Mouse (Mus musculus) heart, embryonic 13.5 days (tissue): ENCODE results near the gene Tmem258. TPM values are rescaled to one million over a fixed set of nuclear protein-coding genes. Genes with fewer than 3 reads are reported as not detected.
A peak's percentile ranks its signal among the peaks of the same experiment; 100 is the strongest.

Source experiments
- ATAC-seq: fragments of 200-750 bp; cut with Nextera tagmentation; 2 replicates; pipeline ENCODE4 v1.8.0; 2017; ENCODE audit warnings: moderate TSS enrichment; ENCODE audit not compliant: insufficient number of reproducible peaks, low FRiP score, low TSS enrichment; ENCODE audit errors: extremely low read depth
- H3K27ac ChIP-seq: fragments of 300-500 bp; sonication (generic); replicated peaks from 2 replicates; pipeline ENCODE4 v1.5.1; 2015; ENCODE audit warnings: moderate library complexity, mild to moderate bottlenecking, inconsistent platforms
- H3K27me3 ChIP-seq: fragments of 300-500 bp; sonication (generic); replicated peaks from 2 replicates; pipeline ENCODE4 v1.6.1; 2015; ENCODE audit warnings: mild to moderate bottlenecking, inconsistent platforms
- H3K36me3 ChIP-seq: fragments of 300-500 bp; sonication (generic); 2 replicates; pipeline ENCODE4 v1.6.1; 2015; ENCODE audit warnings: mild to moderate bottlenecking, inconsistent platforms
- H3K4me1 ChIP-seq: fragments of 300-500 bp; sonication (generic); 2 replicates; pipeline ENCODE4 v1.6.1; 2015; ENCODE audit warnings: inconsistent platforms
- H3K4me2 ChIP-seq: fragments of 300-500 bp; sonication (generic); 2 replicates; pipeline ENCODE4 v1.6.1; 2015; ENCODE audit warnings: inconsistent platforms, mild to moderate bottlenecking, moderate library complexity
- H3K4me3 ChIP-seq: fragments of 300-500 bp; sonication (generic); 2 replicates; pipeline ENCODE4 v1.5.1; 2015; ENCODE audit warnings: moderate library complexity, mild to moderate bottlenecking, inconsistent platforms
- H3K9ac ChIP-seq: fragments of 300-500 bp; sonication (generic); 2 replicates; pipeline ENCODE4 v1.6.1; 2015; ENCODE audit warnings: inconsistent platforms, mild to moderate bottlenecking, moderate library complexity
- H3K9me3 ChIP-seq: fragments of 300-500 bp; sonication (generic); 2 replicates; pipeline ENCODE4 v1.6.1; 2016; ENCODE audit warnings: inconsistent platforms
- WGBS: fragments of 180-500 bp; shearing (Covaris S2); methylation state at CpG from one replicate; pipeline ENCODE4 v1.1.7; 2015; ENCODE audit warnings: mixed read lengths; 5-methylcytosine and 5-hydroxymethylcytosine counted together
- polyA plus RNA-seq: library from polyadenylated mRNA; unstranded; fragments of >200 nt; fragmentation: Nextera tagmentation; extraction: Ambion mirVana; gene quantifications from 2 replicates; pipeline ENCODE4 v1.2.1, GENCODE M21; 2015

The Tmem258 gene
- polyA plus RNA-seq, 1 experiment from 2014 or later, result 399 TPM

DNA sequence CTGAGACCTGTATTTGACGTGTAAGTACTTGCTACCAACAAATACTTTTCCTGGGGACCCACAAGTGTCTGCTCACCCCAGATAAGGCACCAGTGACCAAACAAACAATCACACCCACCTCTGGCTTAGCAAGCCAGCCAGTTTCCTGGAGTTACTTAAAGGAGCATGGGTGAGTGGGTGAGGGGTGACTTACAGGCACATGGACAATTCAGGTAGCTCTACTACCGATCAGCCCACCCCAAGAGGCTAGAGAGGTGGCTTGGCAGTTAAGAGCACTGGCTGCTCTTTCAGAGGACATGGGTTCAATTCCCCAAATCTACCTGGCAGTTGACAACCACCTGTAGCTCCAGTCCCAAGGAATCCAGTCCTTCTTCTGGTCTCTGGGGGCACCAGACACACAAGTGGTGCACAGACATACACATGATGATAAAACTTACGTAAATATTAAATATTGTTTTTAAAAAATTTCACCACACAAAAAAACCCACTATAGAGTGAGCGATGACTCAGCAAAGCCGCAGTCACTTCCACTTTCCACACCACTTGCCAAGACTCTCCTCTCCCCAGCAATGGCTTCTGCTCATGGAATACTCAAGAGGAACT, 30.6 kb upstream of the Tmem258 start:
- Histone ChIP-seq H3K9me3 (no peaks in the 10 kb centered on the region), H3K9ac (no peak overlapping the region), H3K27me3 (no peaks in the 10 kb centered on the region), H3K27ac (peak overlapping the region; percentile 67), H3K4me1 (peaks cover 35% of the 10 kb centered on the region), H3K4me2 (no peak overlapping the region; the same call in 1 of the 2 replicates), H3K4me3 (no peak overlapping the region), H3K36me3 (no peaks in the 10 kb centered on the region)
- WGBS, result 65% methylated on average over 5 of the region's 5 CpGs
- peak; percentile 47; the same call in 1 of the 2 replicates for ATAC-seq

GRCm38 (mm10) chr19:10173844-10174539, 29.8 kb upstream of the Tmem258 start:
- 79% methylated on average over 7 of the region's 7 CpGs for WGBS
- Histone ChIP-seq H3K4me1 (peaks cover 35% of the 10 kb centered on the region), H3K9me3 (no peaks in the 10 kb centered on the region), H3K9ac (no peak overlapping the region), H3K36me3 (no peaks in the 10 kb centered on the region), H3K27ac (no peak overlapping the region), H3K27me3 (no peaks in the 10 kb centered on the region), H3K4me3 (no peak overlapping the region), H3K4me2 (no peak overlapping the region)
- ATAC-seq, result no peak

DNA sequence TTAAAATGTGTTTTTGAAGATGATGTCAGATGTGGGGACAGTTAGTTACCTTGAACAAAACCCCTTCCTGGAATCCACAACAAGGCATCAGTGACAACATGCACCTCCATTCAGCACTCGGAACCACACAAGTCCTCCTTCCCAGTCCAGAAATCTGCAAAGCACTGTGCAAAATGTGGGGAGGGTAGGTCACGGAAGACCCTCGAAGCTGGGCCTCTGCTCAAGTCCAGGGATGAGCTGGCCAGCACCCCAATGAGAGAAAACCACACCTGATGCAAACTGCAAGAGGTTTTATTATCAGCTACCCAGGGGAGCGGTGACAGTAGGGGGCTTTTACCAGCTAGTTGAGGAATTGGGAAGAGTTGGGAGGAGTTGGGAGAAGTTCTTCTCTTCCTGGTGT, 28.9 kb upstream of the Tmem258 start:
- H3K36me3 ChIP-seq, result no peaks in the 10 kb centered on the region
- no peaks in the 10 kb centered on the region for H3K9me3 ChIP-seq
- H3K4me2 ChIP-seq, result no peak overlapping the region
- no peak overlapping the region for H3K27ac ChIP-seq
- H3K4me3 ChIP-seq, result no peak overlapping the region
- no peaks in the 10 kb centered on the region for H3K27me3 ChIP-seq
- no peak overlapping the region for H3K9ac ChIP-seq
- peaks cover 35% of the 10 kb centered on the region for H3K4me1 ChIP-seq
- WGBS, result 58% methylated on average over 4 of the region's 4 CpGs
- no peak for ATAC-seq

DNA sequence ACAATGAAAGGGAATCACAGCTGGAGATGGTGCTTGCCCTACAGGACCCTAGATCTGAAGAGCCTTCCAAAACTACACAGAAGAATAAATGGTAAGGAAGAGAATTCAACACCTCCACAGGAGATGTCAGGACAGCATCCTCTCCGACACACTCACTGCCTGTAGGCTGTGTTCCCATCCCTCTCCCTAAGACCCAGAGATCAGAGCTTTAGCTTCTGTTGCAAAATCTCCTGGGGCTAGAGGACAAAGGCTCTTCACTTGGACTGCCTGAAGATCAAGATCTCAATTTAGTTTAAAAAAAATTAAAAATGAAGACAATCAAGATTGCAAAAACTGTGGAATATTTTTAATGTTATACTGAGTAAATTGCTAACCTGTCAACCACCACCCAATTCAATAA, 27.3 kb upstream of the Tmem258 start:
- no peak overlapping the region for H3K9ac ChIP-seq
- WGBS, result 69% methylated on average over 1 of the region's 1 CpGs
- H3K36me3 ChIP-seq, result no peaks in the 10 kb centered on the region
- peak overlapping the region; percentile 32; the same call in 1 of the 2 replicates for H3K4me2 ChIP-seq
- H3K27ac ChIP-seq, result 0 out of 2 replicates have a peak overlapping the region, but pooled peaks have one; percentile 36
- no peak overlapping the region for H3K4me3 ChIP-seq
- H3K9me3 ChIP-seq, result no peaks in the 10 kb centered on the region
- no peak for ATAC-seq
- no peaks in the 10 kb centered on the region for H3K27me3 ChIP-seq
- peaks cover 41% of the 10 kb centered on the region for H3K4me1 ChIP-seq

- peak; percentile 45; the same call in 1 of the 2 replicates for ATAC-seq
- peaks cover 43% of the 10 kb centered on the region for H3K4me1 ChIP-seq
- H3K27me3 ChIP-seq, result no peaks in the 10 kb centered on the region
- H3K4me3 ChIP-seq, result no peak overlapping the region
- no peaks in the 10 kb centered on the region for H3K36me3 ChIP-seq
- 31% methylated on average over 7 of the region's 7 CpGs for WGBS
- H3K4me2 ChIP-seq, result peak overlapping the region; percentile 32
- H3K9me3 ChIP-seq, result no peaks in the 10 kb centered on the region
- peak overlapping the region; percentile 61 for H3K27ac ChIP-seq
- H3K9ac ChIP-seq, result no peak overlapping the region
Measured at GRCm38 (mm10) chr19:10176941-10177372, 26.9 kb upstream of the Tmem258 start.

DNA sequence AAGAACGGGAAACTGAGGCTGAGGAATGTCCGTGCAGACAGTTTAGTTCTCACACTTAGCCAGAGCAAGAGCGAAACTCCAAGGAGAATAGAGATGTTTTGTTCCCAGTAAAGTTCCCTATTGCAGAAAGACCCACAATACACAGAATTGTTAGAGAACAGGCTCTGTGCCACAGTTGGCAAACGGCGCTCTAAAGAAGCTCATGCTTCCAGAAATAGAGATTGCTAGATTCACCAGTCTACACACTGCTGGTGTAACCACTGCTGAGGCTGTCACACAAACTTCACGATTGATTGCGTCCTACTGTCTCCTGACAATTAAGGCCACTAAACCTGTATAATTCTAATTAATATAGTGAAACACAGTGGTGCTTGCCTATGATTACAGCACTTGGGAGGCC, 22.6 kb upstream of the Tmem258 start:
- H3K27me3 ChIP-seq, result no peaks in the 10 kb centered on the region

DNA sequence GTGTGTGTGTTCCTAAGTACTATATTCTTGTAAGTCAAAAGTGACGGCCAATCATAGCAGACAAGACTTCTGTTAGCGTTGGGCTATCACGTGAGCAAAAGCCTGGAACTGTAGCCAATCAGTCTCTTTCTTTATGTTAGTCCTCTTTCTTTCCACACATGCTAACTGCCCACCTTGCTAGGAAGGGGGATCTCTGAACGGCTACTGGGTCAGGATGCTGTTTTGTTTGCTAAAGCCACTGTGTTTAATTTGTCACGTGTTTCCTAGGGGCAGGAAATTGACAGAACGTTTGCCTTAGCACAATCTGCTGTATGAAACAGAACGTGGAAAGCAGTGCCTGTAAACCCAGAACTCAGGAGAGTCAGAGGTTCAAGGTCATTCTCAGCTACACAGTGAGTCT, 21.7 kb upstream of the Tmem258 start:
- no peaks in the 10 kb centered on the region for H3K27me3 ChIP-seq
- H3K9ac ChIP-seq, result peak overlapping the region; percentile 74
- 34% methylated on average over 7 of the region's 7 CpGs for WGBS
- H3K9me3 ChIP-seq, result no peaks in the 10 kb centered on the region
- H3K4me3 ChIP-seq, result peak overlapping the region; percentile 80
- H3K4me2 ChIP-seq, result peak overlapping the region; percentile 92
- peak overlapping the region; percentile 95 for H3K27ac ChIP-seq
- H3K36me3 ChIP-seq, result peaks cover 24% of the 10 kb centered on the region
- no peak for ATAC-seq
- H3K4me1 ChIP-seq, result peaks cover 34% of the 10 kb centered on the region

More for the DNA sequence above, 22.6 kb upstream of the Tmem258 start:
- Histone ChIP-seq H3K9me3 (no peaks in the 10 kb centered on the region), H3K27ac (no peak overlapping the region), H3K4me3 (no peak overlapping the region), H3K4me1 (peaks cover 44% of the 10 kb centered on the region), H3K4me2 (no peak overlapping the region), H3K36me3 (peaks cover 14% of the 10 kb centered on the region), H3K9ac (no peak overlapping the region; the same call in 1 of the 2 replicates)
- no peak for ATAC-seq
- 86% methylated on average over 7 of the region's 7 CpGs for WGBS

- under 1% methylated on average over 70 of the region's 70 CpGs for WGBS
Measured at GRCm38 (mm10) chr19:10182670-10183298, 21.0 kb upstream of the Tmem258 start, which contains the start of gene Fads1. TSS of gene Fads1 (plus strand) at chr19:10182888.

GRCm38 (mm10) chr19:10183299-10183983, 20.4 kb upstream of the Tmem258 start:
- H3K4me3 ChIP-seq, result peak overlapping the region; percentile 80
- H3K4me1 ChIP-seq, result peaks cover 31% of the 10 kb centered on the region
- H3K4me2 ChIP-seq, result peak overlapping the region; percentile 92
- peak; percentile 55; the same call in 1 of the 2 replicates for ATAC-seq
- peaks cover 37% of the 10 kb centered on the region for H3K36me3 ChIP-seq
- H3K27me3 ChIP-seq, result no peaks in the 10 kb centered on the region
- H3K9ac ChIP-seq, result peak overlapping the region; percentile 91
- 2% methylated on average over 35 of the region's 35 CpGs for WGBS
- peak overlapping the region; percentile 95 for H3K27ac ChIP-seq
- no peaks in the 10 kb centered on the region for H3K9me3 ChIP-seq

More at GRCm38 (mm10) chr19:10182670-10183298, 21.0 kb upstream of the Tmem258 start, which contains the start of gene Fads1:
- Histone ChIP-seq H3K4me3 (peak within 1 kb of the TSS; percentile 80), H3K27me3 (no peaks in the 10 kb centered on the region), H3K4me1 (peaks cover 31% of the 10 kb centered on the region), H3K36me3 (peaks cover 30% of the 10 kb centered on the region), H3K9me3 (no peaks in the 10 kb centered on the region), H3K9ac (peak within 1 kb of the TSS; percentile 91), H3K4me2 (peak within 1 kb of the TSS; percentile 92), H3K27ac (peak within 1 kb of the TSS; percentile 95)
- ATAC-seq, result peak; percentile 90

GRCm38 (mm10) chr19:10184096-10184495, 19.7 kb upstream of the Tmem258 start:
- H3K9ac ChIP-seq, result peak overlapping the region; percentile 91
- WGBS, result 20% methylated on average over 12 of the region's 12 CpGs
- H3K4me3 ChIP-seq, result peak overlapping the region; percentile 80
- H3K9me3 ChIP-seq, result no peaks in the 10 kb centered on the region
- H3K27ac ChIP-seq, result peak overlapping the region; percentile 95
- H3K27me3 ChIP-seq, result no peaks in the 10 kb centered on the region
- H3K4me1 ChIP-seq, result peaks cover 31% of the 10 kb centered on the region
- peaks cover 43% of the 10 kb centered on the region for H3K36me3 ChIP-seq
- peak overlapping the region; percentile 92 for H3K4me2 ChIP-seq
- no peak for ATAC-seq

GRCm38 (mm10) chr19:10185876-10186275, 17.9 kb upstream of the Tmem258 start:
- Histone ChIP-seq H3K9me3 (no peaks in the 10 kb centered on the region), H3K27ac (no peak overlapping the region), H3K9ac (no peak overlapping the region), H3K4me3 (no peak overlapping the region), H3K36me3 (peaks cover 61% of the 10 kb centered on the region), H3K27me3 (no peaks in the 10 kb centered on the region), H3K4me2 (peak overlapping the region; percentile 92; the same call in 1 of the 2 replicates), H3K4me1 (peaks cover 26% of the 10 kb centered on the region)
- no peak for ATAC-seq
- 91% methylated on average over 3 of the region's 3 CpGs for WGBS
